Mouse (Mus musculus): Measurements from ENCODE around the gene Kiss1r. TPM values are rescaled to one million over a fixed set of nuclear protein-coding genes. Genes with fewer than 3 reads are reported as not detected.

The Kiss1r gene
- polyA plus RNA-seq, 1 experiment from 2014 or later: 0.87 TPM

DNA sequence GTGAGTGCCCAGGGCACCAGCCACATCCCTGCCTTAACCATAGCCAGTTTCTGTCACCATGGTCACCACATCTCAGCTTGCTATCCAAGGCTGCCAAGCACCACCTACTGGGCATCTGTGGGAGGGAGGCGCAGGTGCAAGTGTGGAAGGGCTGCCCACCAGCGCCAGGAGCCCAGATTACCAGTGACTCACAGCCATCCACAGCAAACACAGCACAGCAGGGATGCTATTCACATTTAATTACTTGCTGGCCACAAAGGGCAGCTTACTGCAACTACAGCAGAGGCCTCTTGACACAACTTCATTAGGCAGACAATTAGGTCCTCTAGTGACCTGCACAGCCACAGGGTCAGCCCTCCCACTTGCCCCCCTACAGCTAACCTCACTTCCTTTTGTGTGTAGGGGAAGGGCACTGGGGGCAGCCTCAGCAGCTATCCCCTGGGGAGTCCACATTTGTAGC, 15.8 kb upstream of the Kiss1r start:
- WGBS: 53% methylated on average over 2 of the region's 2 CpGs
- no peak for ATAC-seq (ENCODE audit: borderline replicate concordance, extremely low read depth, low FRiP score, low TSS enrichment)
- peaks cover 56% of the 10 kb centered on the region for H3K36me3 ChIP-seq

DNA sequence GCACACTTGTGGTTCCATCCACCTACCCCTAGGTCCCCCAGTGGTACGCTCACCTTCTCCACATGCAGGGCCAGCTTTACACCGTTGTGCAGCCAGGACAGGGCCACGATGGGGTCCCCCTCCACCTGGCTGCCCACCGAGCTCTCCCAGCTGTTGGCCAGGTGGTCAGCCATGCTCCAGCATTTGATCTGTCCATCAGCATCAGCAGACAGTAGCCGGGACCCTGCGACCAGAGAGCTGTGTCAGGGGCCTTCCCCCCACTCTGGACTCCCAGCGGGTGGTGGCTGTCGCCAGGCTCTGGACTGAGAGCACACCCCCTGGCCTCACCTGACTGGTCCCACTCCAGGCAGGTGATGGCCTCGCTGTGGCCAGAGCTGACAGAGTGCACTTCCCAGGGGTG, 10.1 kb upstream of the Kiss1r start:
- no peak overlapping the region for H3K4me2 ChIP-seq
- no peak overlapping the region for H3K9ac ChIP-seq
- WGBS: 94% methylated on average over 9 of the region's 9 CpGs
- H3K36me3 ChIP-seq: peaks cover 50% of the 10 kb centered on the region
- H3K4me1 ChIP-seq: peaks cover 13% of the 10 kb centered on the region
- no peak overlapping the region for H3K4me3 ChIP-seq
- no peak overlapping the region for H3K27ac ChIP-seq
- no peak for ATAC-seq (ENCODE audit: borderline replicate concordance, extremely low read depth, low FRiP score, low TSS enrichment)
- H3K9me3 ChIP-seq: no peaks in the 10 kb centered on the region
- no peaks in the 10 kb centered on the region for H3K27me3 ChIP-seq

More for the DNA sequence above, 15.8 kb upstream of the Kiss1r start:
- no peak overlapping the region for H3K4me3 ChIP-seq
- no peak overlapping the region for H3K9ac ChIP-seq
- H3K27me3 ChIP-seq: no peaks in the 10 kb centered on the region
- no peak overlapping the region for H3K4me2 ChIP-seq
- H3K4me1 ChIP-seq: peaks cover 8% of the 10 kb centered on the region
- H3K9me3 ChIP-seq: no peaks in the 10 kb centered on the region
- no peak overlapping the region for H3K27ac ChIP-seq

DNA sequence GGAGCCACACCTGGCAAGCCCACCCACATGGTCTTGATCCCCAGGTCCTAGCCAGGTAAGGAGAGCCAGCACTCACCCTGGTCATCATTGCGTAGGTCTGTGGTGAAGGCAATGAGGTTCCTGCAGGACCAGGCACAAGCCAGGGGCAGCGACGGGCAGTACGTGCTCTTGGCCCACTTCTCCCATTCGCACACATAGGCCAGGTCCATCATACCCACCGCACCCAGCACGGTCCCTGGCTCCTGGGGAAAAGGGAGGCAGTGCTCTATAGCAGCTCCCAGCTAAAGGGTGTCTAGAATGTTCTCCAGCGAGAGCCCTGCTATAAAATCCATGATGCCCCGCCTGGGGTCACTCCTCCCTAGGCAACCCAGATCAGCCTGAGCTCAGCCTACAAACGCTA, 9.4 kb upstream of the Kiss1r start:
- WGBS: 88% methylated on average over 10 of the region's 10 CpGs
- no peak overlapping the region for H3K4me3 ChIP-seq
- no peak overlapping the region for H3K9ac ChIP-seq
- no peaks in the 10 kb centered on the region for H3K9me3 ChIP-seq
- H3K27ac ChIP-seq: no peak overlapping the region
- H3K4me1 ChIP-seq: peaks cover 13% of the 10 kb centered on the region
- H3K4me2 ChIP-seq: 0 out of 2 replicates have a peak overlapping the region, but pooled peaks have one; percentile 59
- peaks cover 56% of the 10 kb centered on the region for H3K36me3 ChIP-seq
- no peak for ATAC-seq (ENCODE audit: borderline replicate concordance, extremely low read depth, low FRiP score, low TSS enrichment)
- no peaks in the 10 kb centered on the region for H3K27me3 ChIP-seq

DNA sequence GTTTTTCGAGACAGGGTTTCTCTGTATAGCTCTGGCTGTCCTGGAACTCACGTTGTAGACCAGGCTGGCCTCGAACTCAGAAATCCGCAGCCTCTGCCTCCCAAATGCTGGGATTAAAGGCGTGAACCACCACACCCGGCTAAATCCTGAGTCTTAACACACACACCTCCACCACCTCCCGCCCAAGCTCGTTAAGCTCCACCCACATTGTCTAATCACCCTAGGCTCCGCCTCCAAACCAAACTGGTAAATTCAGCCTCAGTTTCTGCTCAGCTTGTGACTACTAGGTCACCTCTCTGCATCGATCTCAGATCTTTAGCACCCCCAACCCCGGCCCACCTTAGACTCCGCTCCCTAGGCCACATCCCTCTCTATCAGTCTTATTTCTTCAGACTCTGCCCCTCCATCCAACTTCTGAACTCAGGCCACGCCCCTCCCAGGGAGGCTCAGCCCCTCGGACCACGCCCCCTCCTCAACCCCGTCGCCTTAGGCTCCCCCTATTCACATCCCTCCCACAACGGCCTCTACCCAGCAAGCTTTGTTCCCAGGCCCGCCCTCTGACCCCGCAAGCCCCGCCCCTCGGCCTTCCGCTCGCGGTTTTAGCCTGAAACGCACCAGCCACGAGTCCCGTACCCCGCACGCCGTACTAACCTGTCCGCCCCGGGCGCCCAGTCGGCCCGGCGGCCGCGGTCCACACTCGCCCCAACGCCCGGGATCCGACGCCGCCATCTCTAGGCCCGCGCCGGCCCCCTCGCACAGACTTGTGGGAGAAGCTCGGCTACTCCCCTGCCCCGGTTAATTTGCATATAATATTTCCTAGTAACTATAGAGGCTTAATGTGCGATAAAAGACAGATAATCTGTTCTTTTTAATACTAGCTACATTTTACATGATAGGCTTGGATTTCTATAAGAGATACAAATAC, 8.3 kb upstream of the Kiss1r start, which contains the start of gene Med16:
TSS of gene Med16 (minus strand) at position 757 of the 925 bp plus-strand sequence.
- Histone ChIP-seq H3K4me1 (peaks cover 13% of the 10 kb centered on the region), H3K9me3 (no peaks in the 10 kb centered on the region), H3K4me3 (peak within 1 kb of the TSS; percentile 87), H3K27ac (peak within 1 kb of the TSS; percentile 99), H3K27me3 (no peaks in the 10 kb centered on the region), H3K36me3 (peaks cover 55% of the 10 kb centered on the region), H3K4me2 (peak within 1 kb of the TSS; percentile 59), H3K9ac (peak within 1 kb of the TSS; percentile 98)
- under 1% methylated on average over 52 of the region's 52 CpGs for WGBS
- ATAC-seq (ENCODE audit: borderline replicate concordance, extremely low read depth, low FRiP score, low TSS enrichment): peak; percentile 96

DNA sequence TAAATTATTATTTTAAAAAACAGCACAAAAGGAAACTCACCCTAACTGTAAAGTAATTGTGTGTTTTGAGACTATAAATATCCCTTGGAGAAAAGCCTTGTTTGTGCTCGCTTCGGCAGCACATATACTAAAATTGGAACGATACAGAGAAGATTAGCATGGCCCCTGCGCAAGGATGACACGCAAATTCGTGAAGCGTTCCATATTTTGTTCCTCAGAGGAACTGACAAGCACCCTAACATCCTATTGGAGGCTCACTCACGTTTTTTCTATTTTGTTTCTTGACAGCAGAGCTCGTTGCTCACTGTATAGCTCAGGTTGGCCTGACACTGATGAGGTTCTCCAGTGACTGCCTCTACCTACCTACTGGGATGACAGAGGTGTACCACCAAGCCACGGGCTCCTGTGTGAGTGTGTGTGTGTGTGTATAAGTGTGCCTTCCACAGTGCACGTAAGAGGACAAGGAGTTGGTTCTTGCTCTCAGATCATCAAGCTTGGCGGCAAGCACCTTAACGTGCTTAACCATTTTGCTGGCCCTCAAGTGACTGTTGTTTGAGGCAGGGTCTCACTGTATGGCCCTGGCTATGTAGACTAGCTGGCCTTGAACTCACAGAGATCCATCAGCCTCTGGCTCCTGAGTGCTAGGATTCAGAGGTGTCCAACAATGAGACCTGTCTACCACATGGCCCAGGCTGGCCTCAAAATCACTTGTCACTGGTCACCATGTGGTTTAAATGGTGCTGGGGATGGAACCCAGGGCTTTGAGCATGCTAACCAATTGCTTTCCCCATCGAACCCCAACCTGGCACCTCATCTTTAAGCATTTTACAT, 7.5 kb upstream of the Kiss1r start:
- peaks cover 48% of the 10 kb centered on the region for H3K36me3 ChIP-seq

DNA sequence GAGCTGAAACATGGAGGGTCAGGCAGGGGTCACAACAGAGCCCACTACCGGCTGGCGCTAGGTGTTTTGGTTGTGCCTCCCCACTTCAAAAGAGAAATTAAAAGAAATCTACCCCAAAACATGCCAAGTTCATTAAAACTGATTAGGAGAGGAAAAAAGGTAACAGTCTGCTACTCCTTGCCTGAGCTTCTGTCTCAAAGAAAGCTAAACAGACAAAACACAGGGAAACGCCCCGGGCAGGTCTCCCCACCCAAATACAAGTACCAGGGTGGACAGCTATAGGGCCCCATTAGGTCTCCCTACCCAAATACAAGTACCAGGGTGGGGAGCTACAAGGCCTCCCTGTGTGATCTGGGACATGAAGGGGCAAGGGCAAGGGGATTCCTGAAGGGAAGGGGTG, 6.2 kb upstream of the Kiss1r start, which contains the start of gene Gm26602:
TSS of gene Gm26602 (plus strand) at position 301 of the 400 bp plus-strand sequence.
- Histone ChIP-seq H3K27me3 (no peaks in the 10 kb centered on the region), H3K4me3 (no peak within 1 kb of the TSS), H3K36me3 (peaks cover 37% of the 10 kb centered on the region), H3K27ac (peak within 1 kb of the TSS; percentile 70; the same call in 1 of the 2 replicates), H3K9ac (no peak within 1 kb of the TSS), H3K9me3 (no peaks in the 10 kb centered on the region), H3K4me1 (peaks cover 31% of the 10 kb centered on the region), H3K4me2 (peak within 1 kb of the TSS; percentile 48; the same call in 1 of the 2 replicates)
- ATAC-seq (ENCODE audit: borderline replicate concordance, extremely low read depth, low FRiP score, low TSS enrichment): no peak
- 91% methylated on average over 4 of the region's 4 CpGs for WGBS

More for the DNA sequence above, 7.5 kb upstream of the Kiss1r start:
- WGBS: 19% methylated on average over 14 of the region's 14 CpGs
- Histone ChIP-seq H3K9ac (peak overlapping the region; percentile 32), H3K4me1 (peaks cover 19% of the 10 kb centered on the region), H3K4me3 (peak overlapping the region; percentile 20), H3K9me3 (no peaks in the 10 kb centered on the region), H3K27me3 (no peaks in the 10 kb centered on the region), H3K27ac (peak overlapping the region; percentile 70), H3K4me2 (peak overlapping the region; percentile 48)
- peak; percentile 58 for ATAC-seq (ENCODE audit: borderline replicate concordance, extremely low read depth, low FRiP score, low TSS enrichment)

DNA sequence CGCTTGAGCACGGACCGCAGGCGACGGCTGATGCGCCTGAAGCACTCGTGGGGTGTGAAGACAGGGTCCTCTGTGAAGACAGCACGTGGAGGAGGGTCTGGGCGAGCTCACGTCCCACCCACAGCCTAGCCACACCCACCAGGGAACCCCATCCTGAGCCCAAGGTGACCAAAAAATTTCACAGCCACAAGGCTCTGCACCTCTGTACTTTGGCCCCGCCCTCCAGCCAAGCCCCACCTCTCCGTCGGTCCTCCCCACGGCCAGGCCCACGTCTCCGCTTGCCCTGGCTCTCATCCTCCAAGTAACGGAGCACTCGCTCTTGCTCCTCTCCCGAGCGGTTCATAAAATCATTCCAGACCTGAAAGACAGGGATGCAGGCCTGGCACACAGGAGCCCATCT, 4.4 kb upstream of the Kiss1r start:
- WGBS: 69% methylated on average over 20 of the region's 20 CpGs
- H3K27ac ChIP-seq: no peak overlapping the region
- no peak for ATAC-seq (ENCODE audit: borderline replicate concordance, extremely low read depth, low FRiP score, low TSS enrichment)

DNA sequence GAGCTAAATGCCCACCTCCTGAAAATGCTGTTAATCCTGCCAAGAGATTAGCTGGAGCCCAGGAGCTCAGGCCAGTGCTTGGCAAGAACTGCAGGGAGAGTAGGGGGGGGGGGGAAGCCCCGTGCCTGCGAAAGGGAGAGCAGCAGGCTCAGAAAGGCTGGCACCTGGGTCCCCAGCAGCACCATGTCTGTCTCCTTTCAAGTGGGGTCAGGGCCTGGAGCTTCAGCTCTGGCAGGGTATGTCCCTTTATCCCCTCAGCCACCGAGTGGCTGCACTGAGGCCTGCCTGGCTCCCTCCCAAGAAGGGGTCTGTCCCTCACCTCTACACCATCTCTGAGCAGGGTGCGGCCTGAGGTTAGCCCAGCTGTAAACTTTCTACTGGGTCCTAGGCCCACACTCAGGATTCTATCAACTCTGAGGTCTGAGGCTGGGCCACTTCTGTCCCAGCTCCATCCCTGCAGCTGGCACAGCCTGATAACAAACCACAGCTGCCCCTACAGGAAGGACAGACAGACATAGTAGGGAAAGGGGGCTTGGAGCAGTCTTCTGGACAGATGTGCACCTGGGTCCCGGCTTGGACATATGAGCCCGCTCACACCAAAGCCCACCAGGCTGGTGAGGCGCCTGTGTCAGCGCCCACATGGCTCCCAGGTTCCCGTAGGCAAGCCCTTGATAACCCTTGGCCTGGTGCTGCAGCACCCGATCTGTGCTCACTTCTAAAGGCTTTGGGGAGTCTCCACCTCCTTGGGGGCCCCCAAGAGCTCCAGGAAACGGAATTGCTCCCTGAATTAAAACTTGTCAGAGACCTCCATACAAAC, 2.4 kb upstream of the Kiss1r start:
- Histone ChIP-seq H3K4me2 (peak overlapping the region; percentile 81; the same call in 1 of the 2 replicates), H3K4me3 (no peak overlapping the region), H3K36me3 (peaks cover 22% of the 10 kb centered on the region), H3K9ac (no peak overlapping the region), H3K27me3 (peaks cover 20% of the 10 kb centered on the region), H3K27ac (no peak overlapping the region), H3K4me1 (peaks cover 43% of the 10 kb centered on the region), H3K9me3 (no peaks in the 10 kb centered on the region)
- no peak for ATAC-seq (ENCODE audit: borderline replicate concordance, extremely low read depth, low FRiP score, low TSS enrichment)
- 69% methylated on average over 11 of the region's 11 CpGs for WGBS

More for the DNA sequence above, 4.4 kb upstream of the Kiss1r start:
- Histone ChIP-seq H3K4me1 (peaks cover 41% of the 10 kb centered on the region), H3K4me3 (no peak overlapping the region), H3K9ac (no peak overlapping the region), H3K27me3 (peaks cover under 1% of the 10 kb centered on the region; the same call in 1 of the 2 replicates), H3K9me3 (no peaks in the 10 kb centered on the region), H3K4me2 (no peak overlapping the region), H3K36me3 (peaks cover 22% of the 10 kb centered on the region)

DNA sequence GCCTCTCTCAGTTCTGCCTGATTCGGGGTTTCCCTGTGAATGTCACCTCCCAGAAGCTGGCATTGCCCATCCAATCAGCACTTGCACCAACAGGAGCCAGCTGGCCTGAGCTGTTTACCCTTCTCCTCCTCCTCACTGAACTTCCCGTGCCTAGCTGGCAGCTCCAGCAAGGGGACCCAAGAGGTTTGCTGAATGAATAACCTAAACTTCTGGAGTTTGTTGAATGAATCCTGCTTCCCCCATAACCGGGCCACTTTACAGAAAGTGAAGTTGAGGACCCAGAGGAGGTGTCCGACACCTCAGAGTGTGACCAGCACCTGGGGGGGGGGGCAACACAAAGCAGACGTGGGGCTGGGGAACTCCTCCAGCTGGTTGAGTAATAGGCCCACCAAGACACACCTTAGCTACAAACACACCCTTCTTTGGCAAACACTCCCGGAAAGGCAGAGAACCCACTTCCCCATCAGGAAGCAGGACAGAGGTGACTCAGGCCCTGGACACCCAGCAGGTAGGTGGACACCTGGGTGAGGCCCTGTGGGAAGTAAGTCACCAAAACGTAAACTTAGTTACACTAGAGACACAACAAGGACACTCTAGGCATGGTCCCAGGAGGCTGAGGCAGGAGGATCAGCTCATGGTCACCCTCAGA, 1.7 kb upstream of the Kiss1r start:
- no peak overlapping the region for H3K9ac ChIP-seq
- peaks cover 22% of the 10 kb centered on the region for H3K36me3 ChIP-seq
- H3K4me2 ChIP-seq: peak overlapping the region; percentile 81; the same call in 1 of the 2 replicates
- peak overlapping the region; percentile 75; the same call in 1 of the 2 replicates for H3K4me3 ChIP-seq
- WGBS: 53% methylated on average over 7 of the region's 7 CpGs
- no peak overlapping the region for H3K27ac ChIP-seq
- no peaks in the 10 kb centered on the region for H3K9me3 ChIP-seq
- H3K4me1 ChIP-seq: peaks cover 46% of the 10 kb centered on the region
- ATAC-seq (ENCODE audit: borderline replicate concordance, extremely low read depth, low FRiP score, low TSS enrichment): no peak
- peaks cover 27% of the 10 kb centered on the region for H3K27me3 ChIP-seq

DNA sequence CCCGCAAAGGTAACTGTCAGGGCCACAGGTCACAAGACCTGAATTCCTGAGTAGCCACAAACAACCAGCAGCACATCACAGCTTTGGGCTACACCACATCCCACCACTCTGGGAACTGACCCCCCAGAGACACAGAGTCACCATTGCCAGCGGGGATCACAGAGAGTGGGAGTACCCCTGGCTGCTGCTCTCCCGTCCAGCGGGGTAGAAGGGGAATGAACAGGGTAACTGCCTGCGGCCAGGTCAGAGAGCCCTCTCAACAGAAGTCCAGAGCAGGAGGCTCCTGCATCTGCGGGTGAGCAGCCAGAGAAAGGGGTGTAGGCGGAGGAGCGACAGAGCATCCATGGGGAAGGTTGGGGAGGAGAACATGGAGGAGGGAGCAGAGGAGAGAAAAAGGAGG, 690 bp upstream of the Kiss1r start:
- H3K27ac ChIP-seq: 0 out of 2 replicates have a peak overlapping the region, but pooled peaks have one; percentile 18
- peaks cover 56% of the 10 kb centered on the region for H3K4me1 ChIP-seq
- peaks cover 37% of the 10 kb centered on the region for H3K27me3 ChIP-seq
- 5% methylated on average over 8 of the region's 8 CpGs for WGBS
- peaks cover 16% of the 10 kb centered on the region for H3K36me3 ChIP-seq
- H3K4me3 ChIP-seq: peak overlapping the region; percentile 75
- peak overlapping the region; percentile 98 for H3K9ac ChIP-seq
- no peaks in the 10 kb centered on the region for H3K9me3 ChIP-seq
- peak overlapping the region; percentile 81 for H3K4me2 ChIP-seq
- ATAC-seq (ENCODE audit: borderline replicate concordance, extremely low read depth, low FRiP score, low TSS enrichment): no peak
